In the genomic region with DNA sequence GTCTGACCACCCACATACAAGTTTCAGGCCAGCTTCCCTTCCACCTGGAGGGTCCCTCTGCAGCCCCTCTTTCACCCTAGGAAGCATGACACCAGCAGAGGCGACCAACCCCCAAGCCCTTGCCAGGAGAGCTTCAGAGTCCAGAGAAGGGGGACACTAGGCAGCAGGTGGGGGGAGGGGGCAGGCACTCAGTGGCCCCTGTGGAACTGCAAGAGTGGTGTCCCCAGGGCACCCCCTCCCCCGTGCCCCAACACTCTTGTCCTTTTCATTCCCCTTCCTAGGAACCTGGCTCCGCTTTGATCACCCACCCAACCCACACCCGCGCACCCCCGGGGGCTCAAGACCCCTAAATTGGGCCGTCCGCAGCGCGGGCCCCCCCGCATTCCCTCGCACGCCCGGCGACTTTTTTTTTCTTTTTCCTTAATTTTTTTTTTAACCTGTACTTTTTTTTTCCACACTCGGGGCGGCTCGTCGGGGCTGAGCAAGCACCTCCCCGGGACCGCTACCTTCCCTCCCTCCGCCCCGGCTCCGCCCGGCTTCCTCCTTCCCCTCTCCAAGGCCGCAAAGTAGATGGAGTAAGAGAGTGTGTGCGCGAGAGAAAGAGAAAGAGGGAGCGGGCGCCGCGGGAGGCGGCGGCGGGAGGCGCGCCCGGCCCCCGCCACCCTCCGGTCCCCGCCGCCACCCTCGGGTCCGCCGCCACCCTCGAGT, we compare ENCODE assay signal across 8 mouse cellular contexts. TPM values are rescaled to one million over a fixed set of nuclear protein-coding genes. Genes with fewer than 3 reads are reported as not detected.
DNase-seq lines count a peak whose midpoint lies in the region; ATAC-seq and TF ChIP-seq lines count a peak whose summit lies in the region.

No protein-coding gene starts in this region.

- WGBS in heart, embryonic 14.5 days: 2% methylated on average over 34 of the region's 46 CpGs
- WGBS in stomach, postnatal 0 days: 2% methylated on average over 27 of the region's 46 CpGs

- H3K4me1 ChIP-seq in ES-Bruce4 (ENCODE audit: control insufficient read depth, insufficient read depth, low read length): peaks cover 6% of the 10 kb centered on the region
- H3K4me1 ChIP-seq in heart, embryonic 14.5 days (ENCODE audit: control insufficient read depth in 2 of 2, insufficient read depth in 2 of 2, low read length in 2 of 2): peaks cover 0 to 7% of the 10 kb centered on the region in 2 experiments; a peak in 3 of 4 replicates
- no peaks in the 10 kb centered on the region for H3K4me1 ChIP-seq in stomach, postnatal 0 days (replicated peaks; ENCODE audit: control insufficient read depth, insufficient read depth)

- DNase-seq in CD4-positive, CD25-positive, alpha-beta regulatory T cell, adult 2 months (ENCODE audit: low read depth, low spot score): peak; percentile 24
- DNase-seq in cerebellum, postnatal 25 days: peak; percentile 37 to 53
- peak; percentile 47 to 70 for DNase-seq in kidney, postnatal 36 days
- DNase-seq in stomach, postnatal 0 days (ENCODE audit: low spot score): no peak
- DNase-seq in ovary, postnatal 36 days (ENCODE audit: low spot score): no peak

- no peaks in the 10 kb centered on the region for H3K36me3 ChIP-seq in ES-Bruce4 (ENCODE audit: control insufficient read depth, insufficient read depth, low read length, poor library complexity, severe bottlenecking)
- H3K36me3 ChIP-seq in heart, embryonic 14.5 days (ENCODE audit: control insufficient read depth, insufficient read depth, low read length): no peaks in the 10 kb centered on the region
- H3K36me3 ChIP-seq in stomach, postnatal 0 days (ENCODE audit: control insufficient read depth, insufficient read depth, low read length): no peaks in the 10 kb centered on the region

- H3K4me3 ChIP-seq in ES-Bruce4 (ENCODE audit: low read depth, low read length): peak overlapping the region; percentile 85
- H3K4me3 ChIP-seq in heart, embryonic 14.5 days (ENCODE audit: control insufficient read depth in 1 of 2, insufficient read depth in 1 of 2, low read depth in 1 of 2, low read length in 2 of 2): peak overlapping the region; percentile 87 to 97
- H3K4me3 ChIP-seq in stomach, postnatal 0 days (ENCODE audit: low read depth, low read length): peak overlapping the region; percentile 81

- peak; percentile 40 for ATAC-seq in heart, embryonic 14.5 days (ENCODE audit: insufficient number of reproducible peaks, insufficient read depth, low FRiP score, low read depth)
- ATAC-seq in megakaryocyte, adult 5-6 weeks (ENCODE audit: poor library complexity, severe bottlenecking): peak; percentile 77
- ATAC-seq in stomach, postnatal 0 days (ENCODE audit: low FRiP score, low TSS enrichment): peak; percentile 70

- H3K9ac ChIP-seq in ES-Bruce4 (ENCODE audit: low read depth, poor library complexity, severe bottlenecking): peak overlapping the region; percentile 97
- H3K9ac ChIP-seq in heart, embryonic 14.5 days (ENCODE audit: low read length): peak overlapping the region; percentile 88
- H3K9ac ChIP-seq in stomach, postnatal 0 days (ENCODE audit: low read length): peak overlapping the region; percentile 80

- TF ChIP-seq POLR2A in ES-Bruce4 (IDR thresholded peaks at IDR 0.05; ENCODE audit: insufficient read depth, low read length): no peak

- TF ChIP-seq EP300 in ES-Bruce4 (IDR thresholded peaks at IDR 0.05; ENCODE audit: insufficient read depth, low read depth, low read length): no peak
- TF ChIP-seq EP300 in stomach, postnatal 0 days (optimal IDR thresholded peaks at IDR 0.05): no peak

- H3K4me2 ChIP-seq in heart, embryonic 14.5 days (ENCODE audit: low read length): peak overlapping the region; percentile 87
- peak overlapping the region; percentile 77 for H3K4me2 ChIP-seq in stomach, postnatal 0 days (replicated peaks; ENCODE audit: low read depth)

- peaks cover 8% of the 10 kb centered on the region for H3K9me3 ChIP-seq in ES-Bruce4 (replicated peaks; ENCODE audit: control insufficient read depth, insufficient read depth, low read length, poor library complexity, severe bottlenecking)
- 0 out of 2 replicates have a peak, but pooled peaks cover 3% of the 10 kb centered on the region for H3K9me3 ChIP-seq in heart, embryonic 14.5 days (ENCODE audit: control insufficient read depth, low read length)
- no peaks in the 10 kb centered on the region for H3K9me3 ChIP-seq in stomach, postnatal 0 days (ENCODE audit: control insufficient read depth, low read length)

- H3K27me3 ChIP-seq in ES-Bruce4 (ENCODE audit: control insufficient read depth, insufficient read depth, low read length, poor library complexity, severe bottlenecking): no peaks in the 10 kb centered on the region
- peaks cover 11% of the 10 kb centered on the region for H3K27me3 ChIP-seq in heart, embryonic 14.5 days (ENCODE audit: control insufficient read depth, insufficient read depth, low read length)
- H3K27me3 ChIP-seq in stomach, postnatal 0 days (ENCODE audit: control insufficient read depth, insufficient read depth, low read length): no peaks in the 10 kb centered on the region

- no peak overlapping the region for H3K27ac ChIP-seq in ES-Bruce4 (ENCODE audit: insufficient read depth, low read length)
- peak overlapping the region in 1 of 2 experiments; percentile 84; a peak in 2 of 4 replicates for H3K27ac ChIP-seq in heart, embryonic 14.5 days (replicated peaks in 1 of 2; ENCODE audit: control insufficient read depth in 1 of 2, insufficient read depth in 1 of 2, low read depth in 2 of 2, low read length in 2 of 2)
- H3K27ac ChIP-seq in stomach, postnatal 0 days (replicated peaks): peak overlapping the region; percentile 75

- no peak for TF ChIP-seq CTCF in ES-Bruce4 (IDR thresholded peaks at IDR 0.05; ENCODE audit: low read depth, low read length)
- TF ChIP-seq CTCF in stomach, postnatal 0 days (IDR thresholded peaks at IDR 0.05; ENCODE audit: low read depth): no peak

RNA-seq across cellular contexts. Expression of a gene that starts 0.7 kb away (rescaled TPM):
- polyA plus RNA-seq in ES-Bruce4 (2011; ENCODE audit: insufficient read depth, insufficient read length, low read depth, missing spikeins): 18.7 and 20.5 TPM in 2 replicates
- polyA plus RNA-seq in heart, embryonic 14.5 days (2014; fragmentation: Nextera tagmentation; extraction: Ambion mirVana): 5.1 and 6.0 TPM in 2 replicates
- 3.7 and 3.8 TPM in 2 replicates for total RNA-seq in megakaryocyte, adult 5-6 weeks (2015)
- total RNA-seq in megakaryocyte, adult 5-6 weeks (2017): 7.8 and 11.2 TPM in 2 replicates
- polyA plus RNA-seq in stomach, postnatal 0 days (2015; fragmentation: Nextera tagmentation; extraction: Ambion mirVana): 3.2 and 3.7 TPM in 2 replicates

Comparison
In these comparisons a context has a peak if more than half of its experiments do, and no peak if none do; other contexts are left out.
1. DNase-seq: peak in CD4-positive, CD25-positive, alpha-beta regulatory T cell, adult 2 months (single experiment), cerebellum, postnatal 25 days (2 of 2) and kidney, postnatal 36 days (2 of 2); none in stomach, postnatal 0 days (single experiment) and ovary, postnatal 36 days (single experiment).
2. Peak in every context shown above with its lines, with median percentiles within 50 percentile points of each other: H3K4me3 ChIP-seq, H3K9ac ChIP-seq and ATAC-seq.